Mouse (Mus musculus) C2C12 (cell line): ENCODE results near the gene Rab3gap1. TPM values are rescaled to one million over a fixed set of nuclear protein-coding genes. Genes with fewer than 3 reads are reported as not detected.

Experiments used
- H3K27me3 ChIP-seq: one replicate; pipeline ENCODE4 v1.6.1; 2011; ENCODE audit not compliant: control insufficient read depth, insufficient read depth, insufficient read length
- H3K36me3 ChIP-seq: one replicate; pipeline ENCODE4 v1.6.1; 2011; ENCODE audit not compliant: control insufficient read depth, insufficient read depth
- H3K4me3 ChIP-seq: one replicate; pipeline ENCODE4 v1.5.1; 2011; ENCODE audit warnings: mild to moderate bottlenecking, control low read depth; ENCODE audit not compliant: poor library complexity, insufficient read depth, severe bottlenecking
- H3K79me2 ChIP-seq: one replicate; pipeline ENCODE4 v1.6.1; 2011; ENCODE audit not compliant: control insufficient read depth, insufficient read depth
- H3K79me3 ChIP-seq: one replicate; pipeline ENCODE4 v1.6.1; 2011; ENCODE audit warnings: low read depth, control low read depth
- H3ac ChIP-seq: one replicate; pipeline ENCODE3; 2011; ENCODE audit warnings: low read depth; ENCODE audit not compliant: control insufficient read depth, insufficient read length
- CEBPB ChIP-seq: IDR thresholded peaks from one replicate; pipeline ENCODE4 v1.6.1; 2011; ENCODE audit warnings: low read depth, mild to moderate bottlenecking, control low read depth, moderate library complexity
- CTCF ChIP-seq: IDR thresholded peaks from one replicate; pipeline ENCODE4 v1.5.1; 2011; ENCODE audit not compliant: control insufficient read depth, insufficient read depth, insufficient read length
- FOSL1 ChIP-seq: IDR thresholded peaks from one replicate; pipeline ENCODE4 v1.8.0; 2011; ENCODE audit warnings: mild to moderate bottlenecking, low read length; ENCODE audit not compliant: poor library complexity, insufficient read depth, severe bottlenecking
- MAX ChIP-seq: IDR thresholded peaks from one replicate; pipeline ENCODE4 v1.6.1; 2011; ENCODE audit warnings: mild to moderate bottlenecking, control low read depth
- MYOD1 ChIP-seq: IDR thresholded peaks from one replicate; pipeline ENCODE4 v1.6.1; 2011; ENCODE audit warnings: low read depth; ENCODE audit not compliant: control insufficient read depth, insufficient read length
- MYOG ChIP-seq: IDR thresholded peaks from one replicate; pipeline ENCODE4 v1.6.1; 2011; ENCODE audit not compliant: control insufficient read depth, insufficient read length; ENCODE audit errors: extremely low read depth
- USF1 ChIP-seq: IDR thresholded peaks from one replicate; pipeline ENCODE4 v1.6.1; 2011; ENCODE audit warnings: low read depth, mild to moderate bottlenecking, control low read depth, moderate library complexity
- polyA plus RNA-seq: library from polyadenylated mRNA; unstranded; fragments of >200 nt; fragmentation: generic; extraction: Trizol; gene quantifications from one replicate; pipeline ENCODE4 v1.2.1, GENCODE M21; 2012; ENCODE audit warnings: missing spikeins

Rab3gap1 gene
- polyA plus RNA-seq, 1 experiment, result 14.0 TPM

DNA sequence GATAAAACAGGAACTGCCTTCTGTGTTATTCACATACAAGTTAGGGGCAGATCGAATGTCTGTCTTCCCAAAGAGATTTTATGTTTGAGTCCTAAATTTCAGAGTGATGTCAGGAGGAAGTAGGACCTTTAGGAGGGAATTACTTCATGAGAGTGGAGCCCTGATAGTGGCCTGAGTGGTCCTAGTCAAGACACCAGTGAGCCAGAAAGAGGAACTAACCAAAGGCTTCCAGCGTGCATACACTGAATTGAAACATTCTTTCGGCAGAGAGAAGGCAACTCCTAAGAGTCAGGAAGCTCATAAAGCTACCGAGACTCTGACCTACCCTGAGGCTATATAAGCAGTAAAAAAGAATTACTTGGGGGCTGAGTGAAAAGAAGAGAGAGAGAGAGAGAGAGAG lies 32.0 kb upstream of the Rab3gap1 start:
- TF ChIP-seq MYOD1 (no peak), MYOG (no peak), FOSL1 (no peak), MAX (no peak), CTCF (no peak), CEBPB (no peak), USF1 (no peak)
- H3K27me3 ChIP-seq, result no peaks in the 10 kb centered on the region

GRCm38 (mm10) chr1:127838602-127839001 lies 30.0 kb upstream of the Rab3gap1 start:
- no peaks in the 10 kb centered on the region for H3K36me3 ChIP-seq

More for the DNA sequence above, 32.0 kb upstream of the Rab3gap1 start:
- Histone ChIP-seq H3ac (no peak overlapping the region), H3K4me3 (no peak overlapping the region), H3K79me2 (no peaks in the 10 kb centered on the region), H3K79me3 (no peaks in the 10 kb centered on the region), H3K36me3 (no peaks in the 10 kb centered on the region)

GRCm38 (mm10) chr1:127845472-127845871 lies 23.1 kb upstream of the Rab3gap1 start:
- Histone ChIP-seq H3K79me3 (no peaks in the 10 kb centered on the region), H3K79me2 (no peaks in the 10 kb centered on the region), H3K4me3 (no peak overlapping the region), H3K27me3 (no peaks in the 10 kb centered on the region), H3ac (no peak overlapping the region), H3K36me3 (no peaks in the 10 kb centered on the region)
- TF ChIP-seq USF1, result no peak
- no peak for TF ChIP-seq CEBPB
- TF ChIP-seq FOSL1, result no peak
- no peak for TF ChIP-seq MAX
- TF ChIP-seq MYOG, result no peak
- TF ChIP-seq MYOD1, result no peak
- TF ChIP-seq CTCF, result no peak

More at GRCm38 (mm10) chr1:127838602-127839001, 30.0 kb upstream of the Rab3gap1 start:
- Histone ChIP-seq H3ac (no peak overlapping the region), H3K79me3 (no peaks in the 10 kb centered on the region), H3K4me3 (no peak overlapping the region), H3K27me3 (no peaks in the 10 kb centered on the region), H3K79me2 (no peaks in the 10 kb centered on the region)
- TF ChIP-seq FOSL1 (no peak), MYOG (no peak), CEBPB (no peak), MAX (no peak), MYOD1 (no peak), USF1 (no peak), CTCF (no peak)

GRCm38 (mm10) chr1:127850075-127850610 lies 18.4 kb upstream of the Rab3gap1 start:
- Histone ChIP-seq H3K79me3 (no peaks in the 10 kb centered on the region), H3ac (no peak overlapping the region), H3K4me3 (no peak overlapping the region), H3K36me3 (no peaks in the 10 kb centered on the region), H3K27me3 (no peaks in the 10 kb centered on the region), H3K79me2 (no peaks in the 10 kb centered on the region)
- TF ChIP-seq MAX (no peak), MYOG (no peak)

- H3K79me2 ChIP-seq, result no peaks in the 10 kb centered on the region
- TF ChIP-seq MAX (no peak), MYOD1 (no peak), FOSL1 (no peak), CEBPB (no peak), MYOG (no peak), USF1 (no peak), CTCF (no peak)
- H3K4me3 ChIP-seq, result no peak within 1 kb of the TSS
- H3K79me3 ChIP-seq, result no peaks in the 10 kb centered on the region
- H3ac ChIP-seq, result no peak within 1 kb of the TSS
- no peaks in the 10 kb centered on the region for H3K27me3 ChIP-seq
- H3K36me3 ChIP-seq, result no peaks in the 10 kb centered on the region
Measured at GRCm38 (mm10) chr1:127854486-127855222, 13.9 kb upstream of the Rab3gap1 start, which contains the start of gene Map3k19. Gene Map3k19 (minus strand): TSS chr1:127855031.
